ENCODE assay signal across 17 mouse cellular contexts in the genomic region with DNA sequence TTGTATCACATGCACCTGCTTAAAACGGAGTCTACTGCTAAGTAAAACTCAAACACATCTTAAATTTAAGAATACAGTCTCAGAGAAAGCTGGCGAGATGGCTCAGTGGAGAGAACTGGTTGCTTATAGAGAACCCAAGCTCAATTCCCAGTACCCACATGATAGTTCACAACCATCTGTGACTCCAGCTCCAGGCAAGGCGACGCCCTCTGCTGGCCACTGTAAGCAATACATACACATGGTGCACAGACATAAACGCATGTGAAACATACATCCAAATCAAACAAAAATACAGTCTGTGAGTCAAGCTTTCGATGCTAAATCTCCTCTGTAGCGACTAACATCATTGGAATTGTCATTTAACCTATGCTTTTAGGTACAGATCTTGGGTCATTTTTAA. TPM values are rescaled to one million over a fixed set of nuclear protein-coding genes. Genes with fewer than 3 reads are reported as not detected.
DNase-seq lines count a peak whose midpoint lies in the region; TF ChIP-seq lines count a peak whose summit lies in the region.
"Had no signal": no experiment of that assay in that cellular context is flagged by ENCODE, and none has a peak within 500 bp of the region (broad histone marks: within the 10 kb centered on the region; RNA-seq: fewer than 3 reads in every experiment).

No protein-coding gene starts in this region.

- TF ChIP-seq CTCF in left cerebral cortex, adult 2 months (IDR thresholded peaks at IDR 0.05), result peak; percentile 13

- intact Hi-C loops in left cerebral cortex, adult 2 months (cut with DNase I), result loop anchor here (5.0 kb wide), 1 partner anchor 130 kb away; no protein-coding TSS in a partner anchor

- no peak for DNase-seq in left cerebral cortex, adult 2 months (ENCODE audit: extremely low spot score in 1 of 2, low spot score in 2 of 2)
- no peak for DNase-seq in left cerebral cortex, adult 9 months (ENCODE audit: low spot score in 2 of 2)
- DNase-seq in 416B (ENCODE audit: low read depth), result peak; percentile 18
- DNase-seq in B cell, adult 2 months, result peak; percentile 13 to 31
- peak; percentile 85 for DNase-seq in ZHBTc4 (ENCODE audit: low read depth, low spot score)
- no peak for DNase-seq in frontal cortex, postnatal 10 days (ENCODE audit: low spot score in 2 of 2)
- DNase-seq in embryo, embryonic 11 days, result no peak
- no peak for DNase-seq in Muller cell, postnatal 12 days (ENCODE audit: inconsistent ontology term)
- DNase-seq: cerebellum, postnatal 25 days; layer of hippocampus, adult 9-11 months; lung, postnatal 36 days; right cerebral cortex, postnatal 14 days had no signal

- H3K4me3 ChIP-seq in left cerebral cortex, adult 2 months, result no peak overlapping the region
- H3K4me3 ChIP-seq: embryonic facial prominence, embryonic 13.5 days; limb, embryonic 12.5 days; midbrain, embryonic 13.5 days; neural tube, embryonic 13.5 days had no signal

- no peak overlapping the region for H3K27ac ChIP-seq in left cerebral cortex, adult 2 months
- H3K27ac ChIP-seq: embryonic facial prominence, embryonic 13.5 days; limb, embryonic 12.5 days; midbrain, embryonic 13.5 days; neural tube, embryonic 13.5 days had no signal

RNA-seq across cellular contexts. Expression of gene Igf2bp3, which starts 27.5 kb away (rescaled TPM):
- total RNA-seq in left cerebral cortex, adult 2 months (2021), result under 1 TPM in 1 of 2 experiments, not detected in 1; 0.35 TPM
- total RNA-seq: heart, adult 8-10 months had no signal

Comparison
In these comparisons a context has a peak if more than half of its experiments do, and no peak if none do; other contexts are left out.
1. DNase-seq: peak in 416B (single experiment), B cell, adult 2 months (2 of 2) and ZHBTc4 (single experiment); none in left cerebral cortex, adult 2 months (0 of 2), left cerebral cortex, adult 9 months (0 of 2), frontal cortex, postnatal 10 days (0 of 2), embryo, embryonic 11 days (single experiment) and Muller cell, postnatal 12 days (single experiment).